Mouse (Mus musculus): ENCODE results near the gene Cox5a. TPM values are rescaled to one million over a fixed set of nuclear protein-coding genes. Genes with fewer than 3 reads are reported as not detected.

Gene Cox5a
- total and polyA plus RNA-seq, 3 experiments = 179 to 255 (median 229) TPM

DNA sequence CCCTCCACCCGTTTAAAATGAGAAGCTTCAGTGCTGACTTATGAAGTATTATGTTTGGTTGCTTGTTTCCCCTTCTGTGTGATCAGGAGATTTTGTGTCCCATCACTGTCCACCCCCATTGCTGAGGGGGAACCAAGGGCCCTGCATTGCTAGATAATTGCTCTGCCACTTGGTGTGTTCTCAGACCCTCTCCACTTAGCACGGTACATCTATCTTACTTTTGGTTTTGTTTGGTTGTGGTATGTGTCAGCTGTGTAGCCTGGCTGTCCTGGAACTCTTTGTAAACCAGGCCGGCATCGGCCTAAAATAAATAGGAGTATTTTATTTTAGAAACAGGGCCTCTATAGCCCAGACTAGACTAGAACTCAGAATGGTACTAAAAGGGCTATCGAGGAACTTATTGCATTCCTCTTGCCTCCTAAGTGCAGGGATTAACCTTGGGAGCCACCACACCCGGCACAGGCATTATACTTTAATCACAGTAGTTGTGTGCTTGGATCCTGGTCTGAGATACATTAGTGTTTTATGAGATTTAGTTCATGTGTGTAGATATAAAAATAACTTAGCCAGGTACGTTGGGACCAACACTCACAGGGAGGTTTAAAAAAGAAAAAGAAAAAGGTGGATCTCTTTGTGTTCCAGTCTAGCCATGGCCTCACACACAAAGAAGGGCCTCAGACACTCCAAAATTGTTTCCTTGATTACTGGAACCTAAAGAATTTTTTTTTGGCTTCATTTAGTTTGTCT, 1.2 kb downstream of the Cox5a start:
- in situ Hi-C loops (cut with MboI; ENCODE audit: low pct_ligation_motif_present, low pct_unique_long_range_greater_than_20kb, low sequenced_read_pairs) = loop anchor here (5.0 kb wide), 1 partner anchor 130 kb away; the partner anchor contains the start of gene Csk
- Histone ChIP-seq H3K79me2 (replicated peaks; ENCODE audit: control insufficient read depth, extremely low read depth, insufficient read depth, poor library complexity, severe bottlenecking) (peaks cover 54% of the 10 kb centered on the region), H3K9me3 (replicated peaks; ENCODE audit: low read length) (no peaks in the 10 kb centered on the region), H3K4me2 (ENCODE audit: insufficient read depth, low read depth, poor library complexity, severe bottlenecking) (peak overlapping the region; percentile 97), H3K27me3 (replicated peaks) (no peaks in the 10 kb centered on the region), H3K9ac (ENCODE audit: insufficient read depth, low read depth) (peak overlapping the region; percentile 90), H3K36me3 (replicated peaks in 1 of 2; ENCODE audit: control insufficient read depth in 1 of 2, insufficient read depth in 1 of 2, low read length in 1 of 2) (peaks cover 0 to 12% of the 10 kb centered on the region in 2 experiments), H3K27ac (ENCODE audit: insufficient read depth, low read depth) (no peak overlapping the region), H3K4me3 (replicated peaks in 1 of 3; ENCODE audit: low read depth in 2 of 3, low read length in 2 of 3, poor library complexity in 1 of 3) (peak overlapping the region; percentile 88 to 99 (median 89)), H3K4me1 (ENCODE audit: control insufficient read depth in 1 of 2, insufficient read depth in 2 of 2) (peaks cover 0 to 41% of the 10 kb centered on the region in 2 experiments; a peak in 2 of 4 replicates)
- TF ChIP-seq SIN3A (IDR thresholded peaks at IDR 0.05; ENCODE audit: low read length) = peak; percentile 66
- no peak for TF ChIP-seq USF2 (conservative IDR thresholded peaks at IDR 0.05; ENCODE audit: low read depth, low read length)
- no peak for DNase-seq (ENCODE audit: extremely low read depth)
- dilution Hi-C loops (cut with MboI; ENCODE audit: extremely low pct_ligation_motif_present, extremely low pct_unique_long_range_greater_than_20kb, low sequenced_read_pairs) = no loop called here

GRCm38 (mm10) chr9:57522861-57523246, 1.8 kb downstream of the Cox5a start:
- H3K36me3 ChIP-seq (replicated peaks in 1 of 2; ENCODE audit: control insufficient read depth in 1 of 2, insufficient read depth in 1 of 2, low read length in 1 of 2) = peaks cover 0 to 13% of the 10 kb centered on the region in 2 experiments
- H3K4me2 ChIP-seq (ENCODE audit: insufficient read depth, low read depth, poor library complexity, severe bottlenecking) = peak overlapping the region; percentile 97
- peak overlapping the region in 2 of 3 experiments; percentile 88 to 89 for H3K4me3 ChIP-seq (replicated peaks in 1 of 3; ENCODE audit: low read depth in 2 of 3, low read length in 2 of 3, poor library complexity in 1 of 3)
- in situ Hi-C loops (cut with MboI; ENCODE audit: low pct_ligation_motif_present, low pct_unique_long_range_greater_than_20kb, low sequenced_read_pairs) (loop anchor here (5.0 kb wide), 1 partner anchor 129 kb away; the partner anchor contains the start of gene Csk), dilution Hi-C loops (cut with MboI; ENCODE audit: extremely low pct_ligation_motif_present, extremely low pct_unique_long_range_greater_than_20kb, low sequenced_read_pairs) (no loop called here)
- H3K27me3 ChIP-seq (replicated peaks) = no peaks in the 10 kb centered on the region
- TF ChIP-seq ELF1 (IDR thresholded peaks at IDR 0.05; ENCODE audit: low read depth, low read length) = no peak
- no peak for TF ChIP-seq JUND (conservative IDR thresholded peaks at IDR 0.05; ENCODE audit: low read depth, low read length)
- no peak for TF ChIP-seq CHD2 (IDR thresholded peaks at IDR 0.05; ENCODE audit: low read length)
- no peak for TF ChIP-seq GABPA (IDR thresholded peaks at IDR 0.05; ENCODE audit: insufficient replicate concordance, low read depth, low read length)
- no peak for TF ChIP-seq PAX5 (IDR thresholded peaks at IDR 0.05; ENCODE audit: low read length)
- H3K4me1 ChIP-seq (ENCODE audit: control insufficient read depth in 1 of 2, insufficient read depth in 2 of 2) = peaks cover 0 to 40% of the 10 kb centered on the region in 2 experiments; a peak in 2 of 4 replicates
- no peak overlapping the region for H3K27ac ChIP-seq (ENCODE audit: insufficient read depth, low read depth)
- H3K9me3 ChIP-seq (replicated peaks; ENCODE audit: low read length) = no peaks in the 10 kb centered on the region
- no peak for DNase-seq (ENCODE audit: extremely low read depth)
- peaks cover 57% of the 10 kb centered on the region for H3K79me2 ChIP-seq (replicated peaks; ENCODE audit: control insufficient read depth, extremely low read depth, insufficient read depth, poor library complexity, severe bottlenecking)
- peak overlapping the region; percentile 90 for H3K9ac ChIP-seq (ENCODE audit: insufficient read depth, low read depth)

GRCm38 (mm10) chr9:57523754-57524153, 2.7 kb downstream of the Cox5a start:
- Histone ChIP-seq H3K4me1 (ENCODE audit: control insufficient read depth in 1 of 2, insufficient read depth in 2 of 2) (peaks cover 0 to 42% of the 10 kb centered on the region in 2 experiments; a peak in 2 of 4 replicates), H3K36me3 (replicated peaks in 1 of 2; ENCODE audit: control insufficient read depth in 1 of 2, insufficient read depth in 1 of 2, low read length in 1 of 2) (peaks cover 1 to 16% of the 10 kb centered on the region in 2 experiments), H3K9ac (ENCODE audit: insufficient read depth, low read depth) (no peak overlapping the region), H3K4me3 (replicated peaks in 1 of 3; ENCODE audit: low read depth in 2 of 3, low read length in 2 of 3, poor library complexity in 1 of 3) (no peak overlapping the region), H3K9me3 (replicated peaks; ENCODE audit: low read length) (no peaks in the 10 kb centered on the region), H3K27me3 (replicated peaks) (no peaks in the 10 kb centered on the region), H3K79me2 (replicated peaks; ENCODE audit: control insufficient read depth, extremely low read depth, insufficient read depth, poor library complexity, severe bottlenecking) (peaks cover 66% of the 10 kb centered on the region), H3K27ac (ENCODE audit: insufficient read depth, low read depth) (no peak overlapping the region), H3K4me2 (ENCODE audit: insufficient read depth, low read depth, poor library complexity, severe bottlenecking) (no peak overlapping the region)
- in situ Hi-C loops (cut with MboI; ENCODE audit: low pct_ligation_motif_present, low pct_unique_long_range_greater_than_20kb, low sequenced_read_pairs) = loop anchor here (5.0 kb wide), 1 partner anchor 129 kb away; the partner anchor contains the start of gene Csk
- dilution Hi-C loops (cut with MboI; ENCODE audit: extremely low pct_ligation_motif_present, extremely low pct_unique_long_range_greater_than_20kb, low sequenced_read_pairs) = no loop called here
- DNase-seq (ENCODE audit: extremely low read depth) = peak; percentile 79
- TF ChIP-seq SIN3A (IDR thresholded peaks at IDR 0.05; ENCODE audit: low read length) = 0 out of 2 replicates have a peak, but pooled peaks have one; percentile 52
- TF ChIP-seq SMC3 (IDR thresholded peaks at IDR 0.05; ENCODE audit: low read depth, low read length) = peak; percentile 48
- no peak for TF ChIP-seq HCFC1 (IDR thresholded peaks at IDR 0.05; ENCODE audit: low read depth, low read length)
- peak in 1 of 2 experiments; percentile 80; a peak in 3 of 4 replicates for TF ChIP-seq CTCF (conservative IDR thresholded peaks at IDR 0.05 in 1 of 2, IDR thresholded peaks at IDR 0.05 in 1 of 2; ENCODE audit: low read depth in 2 of 2, low read length in 2 of 2)
- TF ChIP-seq RAD21 (IDR thresholded peaks at IDR 0.05; ENCODE audit: low read depth, low read length) = peak; percentile 67
